Mouse (Mus musculus): ENCODE data around the gene BC067074.

Gene BC067074

GRCm38 (mm10) chr13:113321972-113322371 is 29.0 kb downstream of the BC067074 start:
- DNase-seq (ENCODE audit: low spot score in 2 of 2), result no peak

GRCm38 (mm10) chr13:113324241-113324640 is 31.3 kb downstream of the BC067074 start:
- DNase-seq (ENCODE audit: low spot score in 2 of 2), result no peak

- no peak for DNase-seq (ENCODE audit: low spot score in 2 of 2)
Observed at GRCm38 (mm10) chr13:113325678-113326077, 32.7 kb downstream of the BC067074 start.

- DNase-seq (ENCODE audit: low spot score in 2 of 2), result no peak
Observed at GRCm38 (mm10) chr13:113332256-113332655, 39.3 kb downstream of the BC067074 start.

- DNase-seq (ENCODE audit: low spot score in 2 of 2), result no peak
Observed at GRCm38 (mm10) chr13:113333374-113333773, 40.4 kb downstream of the BC067074 start.

GRCm38 (mm10) chr13:113333931-113334330 is 41.0 kb downstream of the BC067074 start:
- no peak for DNase-seq (ENCODE audit: low spot score in 2 of 2)

- no peak for DNase-seq (ENCODE audit: low spot score in 2 of 2)
Observed at GRCm38 (mm10) chr13:113334773-113335172, 41.8 kb downstream of the BC067074 start.

GRCm38 (mm10) chr13:113337223-113337858 is 44.4 kb downstream of the BC067074 start:
- peak in 1 of 2 experiments; percentile 46 for DNase-seq (ENCODE audit: low spot score in 2 of 2)

GRCm38 (mm10) chr13:113340644-113341043 is 47.7 kb downstream of the BC067074 start:
- no peak for DNase-seq (ENCODE audit: low spot score in 2 of 2)

GRCm38 (mm10) chr13:113341161-113341560 is 48.2 kb downstream of the BC067074 start:
- no peak for DNase-seq (ENCODE audit: low spot score in 2 of 2)

- DNase-seq (ENCODE audit: low spot score in 2 of 2), result no peak
Observed at GRCm38 (mm10) chr13:113342355-113342919, 49.5 kb downstream of the BC067074 start.

- DNase-seq (ENCODE audit: low spot score in 2 of 2), result no peak
Observed at GRCm38 (mm10) chr13:113350743-113351430, 57.9 kb downstream of the BC067074 start.

- no peak for DNase-seq (ENCODE audit: low spot score in 2 of 2)
Observed at GRCm38 (mm10) chr13:113353546-113353945, 60.6 kb downstream of the BC067074 start.

- DNase-seq (ENCODE audit: low spot score in 2 of 2), result no peak
Observed at GRCm38 (mm10) chr13:113353955-113354354, 61.0 kb downstream of the BC067074 start.

- DNase-seq (ENCODE audit: low spot score in 2 of 2), result no peak
Observed at GRCm38 (mm10) chr13:113355022-113355421, 62.1 kb downstream of the BC067074 start.

GRCm38 (mm10) chr13:113357438-113358144 is 64.6 kb downstream of the BC067074 start:
- no peak for DNase-seq (ENCODE audit: low spot score in 2 of 2)

- DNase-seq (ENCODE audit: low spot score in 2 of 2), result no peak
Observed at GRCm38 (mm10) chr13:113359676-113360075, 66.7 kb downstream of the BC067074 start.

- DNase-seq (ENCODE audit: low spot score in 2 of 2), result no peak
Observed at GRCm38 (mm10) chr13:113365976-113366375, 73.0 kb downstream of the BC067074 start.

GRCm38 (mm10) chr13:113368931-113369579 is 76.1 kb downstream of the BC067074 start:
- no peak for DNase-seq (ENCODE audit: low spot score in 2 of 2)

GRCm38 (mm10) chr13:113369622-113370021 is 76.7 kb downstream of the BC067074 start:
- no peak for DNase-seq (ENCODE audit: low spot score in 2 of 2)

GRCm38 (mm10) chr13:113373291-113374083 is 80.5 kb downstream of the BC067074 start:
- DNase-seq (ENCODE audit: low spot score in 2 of 2), result no peak
